Mouse (Mus musculus) gastrocnemius, postnatal 4 days (tissue): Measurements from ENCODE around the gene Olfr1121. TPM values are rescaled to one million over a fixed set of nuclear protein-coding genes. Genes with fewer than 3 reads are reported as not detected.
"Not testable (repeated sequence)": the region's sequence is repeated elsewhere in the genome, so short reads cannot be mapped to it uniquely, and the experiment has no call there.

Source experiments
- DNase-seq, 2 experiments: peaks; one replicate each; pipeline ENCODE4 v3.0.0; 2021 to 2022; ENCODE audit warnings: low spot score in 2 of 2, mixed read lengths in 2 of 2
- long read RNA-seq, 2 experiments: library from polyadenylated mRNA; stranded (forward); transcript quantifications; one replicate each; pipeline ENCODE4 v2.0.0; 2021
- total RNA-seq, 2 experiments: library from RNA; stranded (reverse); gene quantifications; 2 replicates each; pipeline ENCODE4 v1.2.3; 2021

Gene Olfr1121
- total RNA-seq = not detected
- long read RNA-seq, experiment 1 = 0 reads
- long read RNA-seq, experiment 2 = 0 reads

DNA sequence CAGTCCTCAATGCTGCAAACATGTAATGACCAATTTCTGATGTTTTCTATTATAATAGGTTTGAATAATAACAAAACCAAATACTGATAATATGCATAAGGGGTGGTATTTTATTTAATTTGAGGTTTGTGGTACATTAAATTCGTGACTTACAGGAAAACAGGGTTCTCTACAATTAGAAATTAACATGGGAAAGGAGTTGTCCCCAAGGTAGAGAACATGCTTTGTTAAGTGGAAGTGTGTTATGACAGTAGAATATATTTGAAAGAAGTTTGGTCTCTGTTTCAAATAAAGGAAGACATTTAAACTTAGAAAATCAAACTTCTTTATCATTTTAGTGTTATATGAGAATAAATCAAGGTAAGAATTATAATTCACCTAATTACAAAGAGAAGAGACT is at the start of gene Olfr1121:
TSS of gene Olfr1121 (plus strand) at position 301 of the 400 bp plus-strand sequence.
- no peak for DNase-seq

DNA sequence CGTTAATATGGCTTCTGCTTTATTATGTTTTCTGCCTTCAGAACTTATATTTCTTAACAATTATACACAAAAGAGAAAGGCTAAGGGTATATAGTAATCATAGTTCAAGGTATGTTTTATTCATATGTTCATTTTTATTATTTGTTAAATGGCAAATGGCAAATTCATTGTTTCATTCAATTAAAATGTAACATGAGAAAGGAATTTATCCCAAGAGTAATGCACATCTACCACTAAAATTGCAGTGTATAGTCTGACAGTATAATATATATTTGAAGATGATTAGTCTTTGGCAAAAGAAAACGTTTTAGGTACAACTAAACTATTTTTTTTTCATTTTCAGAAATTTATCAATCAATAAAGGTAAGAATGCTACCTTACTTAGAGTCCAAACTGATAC is 15.2 kb upstream of the Olfr1121 start, which contains the start of gene Olfr1120:
TSS of gene Olfr1120 (plus strand) at position 301 of the 400 bp plus-strand sequence.
- no peak for DNase-seq

DNA sequence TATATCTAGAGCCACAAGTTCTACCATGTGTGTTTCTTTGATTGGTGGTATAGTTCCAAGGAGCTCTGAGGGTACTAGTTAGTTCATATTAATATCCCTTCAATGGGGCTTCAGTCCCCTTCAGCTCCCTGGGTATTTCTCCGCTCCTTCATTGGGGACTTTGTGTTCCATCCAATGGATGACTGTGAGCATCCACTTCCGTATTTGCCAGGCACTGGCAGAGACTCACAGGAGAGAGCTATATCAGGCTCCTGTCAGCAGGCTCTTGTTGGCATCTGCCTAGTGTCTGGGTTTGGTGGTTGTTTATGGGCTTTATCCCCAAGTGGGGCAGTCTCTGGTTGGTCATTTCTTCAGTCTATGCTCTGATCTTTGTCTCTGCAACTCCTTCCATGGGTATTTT is 9.6 kb upstream of the Olfr1121 start:
- not testable (repeated sequence) for DNase-seq

DNA sequence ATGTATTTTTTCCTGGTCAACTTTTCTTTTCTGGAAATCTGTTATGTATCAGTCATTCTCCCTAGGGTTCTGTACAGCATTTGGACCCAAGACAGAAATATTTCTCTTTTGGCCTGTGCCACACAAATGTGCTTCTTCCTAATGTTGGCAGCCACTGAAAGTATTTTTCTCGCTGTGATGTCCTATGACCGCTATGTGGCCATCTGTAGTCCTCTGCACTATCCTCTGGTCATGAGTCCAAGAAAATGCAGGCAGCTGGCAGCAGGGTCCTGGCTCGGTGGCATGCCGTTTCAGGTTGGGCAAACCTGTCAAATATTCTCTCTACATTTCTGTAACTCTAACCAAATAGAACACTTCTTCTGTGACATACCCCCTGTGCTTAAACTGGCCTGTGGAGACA is 2.0 kb downstream of the Olfr1121 start:
- DNase-seq = no peak

DNA sequence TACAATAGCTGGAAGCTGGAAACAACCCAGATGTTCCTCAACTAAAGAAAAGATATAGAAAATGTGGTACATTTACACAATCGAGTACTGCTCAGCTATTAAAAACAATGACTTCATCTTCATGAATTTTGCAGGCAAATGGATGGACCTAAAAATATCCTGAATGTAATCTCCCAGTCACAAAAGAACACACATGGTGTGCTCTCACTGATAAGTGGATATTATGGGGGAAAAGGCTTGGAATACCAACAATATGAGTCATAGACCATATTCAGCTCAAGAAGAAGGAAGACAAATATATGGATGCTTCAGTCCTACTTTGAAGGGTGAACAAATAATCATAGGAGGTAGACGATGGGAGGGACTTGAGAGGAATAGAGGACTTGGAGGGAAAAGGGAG is 14.2 kb downstream of the Olfr1121 start:
- no peak for DNase-seq

DNA sequence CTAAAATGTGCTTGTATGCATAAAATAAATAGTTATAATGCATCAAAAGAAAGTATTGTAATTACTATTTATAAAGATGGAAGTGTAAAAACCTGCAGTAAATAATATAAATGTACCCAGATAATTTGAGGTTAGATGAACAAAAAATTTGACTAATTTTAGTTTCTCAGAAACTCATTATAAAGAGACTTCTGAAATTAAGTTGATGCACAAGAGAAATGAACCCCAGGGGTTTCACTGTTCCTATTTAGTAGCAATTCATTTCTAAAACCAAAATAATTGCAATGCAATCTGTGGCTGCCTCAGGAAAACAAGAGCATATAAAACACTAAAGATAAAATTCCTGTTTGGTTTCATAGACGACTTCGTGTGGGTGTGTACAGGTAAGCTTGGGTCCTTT is 15.9 kb downstream of the Olfr1121 start, which contains the start of gene Olfr1122:
TSS of gene Olfr1122 (plus strand) at position 301 of the 400 bp plus-strand sequence.
- DNase-seq = no peak

DNA sequence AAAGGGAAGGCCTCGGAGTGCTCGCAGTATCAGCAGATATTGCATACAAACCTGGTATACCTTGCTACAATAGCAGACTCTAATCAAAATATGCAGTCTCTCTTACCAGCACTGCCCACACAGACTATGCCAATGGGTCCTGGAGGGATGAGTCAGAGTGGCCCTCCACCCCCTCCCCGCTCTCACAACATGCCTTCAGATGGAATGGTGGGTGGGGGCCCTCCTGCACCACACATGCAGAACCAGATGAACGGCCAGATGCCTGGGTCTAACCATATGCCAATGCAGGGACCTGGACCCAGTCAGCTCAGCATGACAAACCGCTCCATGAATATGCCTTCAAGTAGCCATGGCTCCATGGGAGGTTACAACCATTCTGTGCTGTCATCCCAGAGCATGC is 23.9 kb downstream of the Olfr1121 start:
- DNase-seq = not testable (repeated sequence)

DNA sequence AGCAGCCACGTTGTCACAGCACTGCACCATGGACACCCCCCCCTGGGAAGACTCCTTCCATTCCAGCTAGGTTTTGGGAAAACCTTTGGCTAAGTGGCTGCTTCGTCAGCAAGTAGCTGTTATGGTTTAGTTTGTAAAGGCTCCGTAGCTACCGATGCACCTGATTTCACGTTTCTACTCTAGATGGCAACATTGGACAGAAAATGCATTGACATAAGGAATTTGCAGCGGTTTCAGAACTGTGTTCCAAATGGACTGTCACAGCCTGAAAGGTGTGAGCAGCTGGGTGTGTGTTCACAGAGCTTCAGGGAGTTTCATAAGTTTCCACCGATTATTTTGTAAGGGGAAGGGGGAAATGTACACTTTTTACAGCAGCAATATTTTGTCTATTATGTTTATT is 25.0 kb downstream of the Olfr1121 start:
- DNase-seq = not testable (repeated sequence)

DNA sequence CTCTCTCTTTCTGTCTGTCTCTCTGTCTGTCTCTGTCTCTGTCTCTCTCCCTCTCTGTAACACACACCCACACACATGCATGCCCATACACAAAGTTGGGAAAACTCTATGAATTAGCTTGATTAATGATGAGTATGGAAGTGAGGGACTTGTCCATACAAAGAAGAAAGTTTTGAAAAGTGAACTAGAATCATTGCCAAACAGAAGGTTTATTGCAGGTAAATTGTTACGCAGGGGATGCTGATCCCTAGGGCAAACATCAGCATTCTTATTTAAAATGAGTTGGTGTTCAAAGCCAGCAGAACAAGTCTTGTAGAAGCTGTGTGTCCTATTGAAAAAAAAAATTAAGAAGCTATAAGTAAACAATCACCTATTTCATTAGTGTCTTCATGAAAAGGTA is 46.6 kb downstream of the Olfr1121 start, which contains the start of gene Olfr1123:
TSS of gene Olfr1123 (plus strand) at position 301 of the 400 bp plus-strand sequence.
- DNase-seq = no peak

Other genes starting within 250 kb of the Olfr1121 start
- gene Olfr1110, start 229.6 kb upstream of the Olfr1121 start, total RNA-seq = not detected
- not detected for gene Olfr1111, start 217.3 kb upstream of the Olfr1121 start, total RNA-seq
- not detected for gene Olfr1112, start 182.1 kb upstream of the Olfr1121 start, total RNA-seq
- not detected for gene Olfr1113, start 160.9 kb upstream of the Olfr1121 start, total RNA-seq
- not detected for gene Olfr1115, start 121.9 kb upstream of the Olfr1121 start, total RNA-seq
- gene Olfr1116, start 102.4 kb upstream of the Olfr1121 start, total RNA-seq = not detected
- gene Olfr1118, start 62.3 kb upstream of the Olfr1121 start, total RNA-seq = not detected
- gene Olfr1120, start 15.1 kb upstream of the Olfr1121 start, total RNA-seq = not detected
- under 1 TPM in 1 of 2 experiments, not detected in 1; 0.05 TPM for gene Olfr1122, start 16.0 kb downstream of the Olfr1121 start, total RNA-seq
- gene Olfr1123, start 46.7 kb downstream of the Olfr1121 start, total RNA-seq = not detected
- not detected for gene Olfr1124, start 60.4 kb downstream of the Olfr1121 start, total RNA-seq
- not detected for gene Olfr1126, start 84.1 kb downstream of the Olfr1121 start, total RNA-seq
- not detected for gene Pramel7, start 127.2 kb downstream of the Olfr1121 start, total RNA-seq
- not detected for gene Pramel6, start 136.7 kb downstream of the Olfr1121 start, total RNA-seq
- not detected for gene Olfr153, start 161.9 kb downstream of the Olfr1121 start, total RNA-seq
- not detected for gene Olfr1128, start 175.6 kb downstream of the Olfr1121 start, total RNA-seq
- not detected for gene Olfr1129, start 204.0 kb downstream of the Olfr1121 start, total RNA-seq
- gene Olfr1130, start 236.3 kb downstream of the Olfr1121 start, total RNA-seq = not detected